Mouse (Mus musculus): ENCODE results near the gene Naga. TPM values are rescaled to one million over a fixed set of nuclear protein-coding genes. Genes with fewer than 3 reads are reported as not detected.

Naga gene
- polyA plus RNA-seq, 2 experiments = 59.3 to 101 TPM

- Histone ChIP-seq H3K9me3 (ENCODE audit: control insufficient read depth, low read length) (no peaks in the 10 kb centered on the region), H3K4me3 (replicated peaks; ENCODE audit: low read length) (peak overlapping the region; percentile 39), H3K27me3 (ENCODE audit: control insufficient read depth, insufficient read depth, low read length) (no peaks in the 10 kb centered on the region), H3K27ac (replicated peaks; ENCODE audit: low read depth, low read length) (0 out of 2 replicates have a peak overlapping the region, but pooled peaks have one; percentile 0), H3K9ac (ENCODE audit: low read depth, low read length, severe bottlenecking) (peak overlapping the region; percentile 55), H3K4me2 (replicated peaks; ENCODE audit: low read depth, low read length, severe bottlenecking) (peak overlapping the region; percentile 70), H3K4me1 (ENCODE audit: control insufficient read depth, insufficient read depth, low read length) (peaks cover 6% of the 10 kb centered on the region; the same call in 1 of the 2 replicates), H3K36me3 (ENCODE audit: control insufficient read depth, insufficient read depth, low read length) (no peaks in the 10 kb centered on the region)
- TF ChIP-seq POLR2A (IDR thresholded peaks at IDR 0.05; ENCODE audit: borderline replicate concordance, extremely low read depth, insufficient read depth, insufficient read length) = no peak
- WGBS = 28% methylated on average over 7 of the region's 7 CpGs
- ATAC-seq (ENCODE audit: low FRiP score, low read depth) (no peak), DNase-seq (ENCODE audit: low spot score) (no peak)
Measured at GRCm38 (mm10) chr15:82379511-82379870, 40.8 kb upstream of the Naga start.

GRCm38 (mm10) chr15:82378261-82379180 lies 39.8 kb upstream of the Naga start:
- peaks cover 6% of the 10 kb centered on the region; the same call in 1 of the 2 replicates for H3K4me1 ChIP-seq (ENCODE audit: control insufficient read depth, insufficient read depth, low read length)
- H3K4me3 ChIP-seq (replicated peaks; ENCODE audit: low read length) = no peak overlapping the region
- no peak overlapping the region for H3K27ac ChIP-seq (replicated peaks; ENCODE audit: low read depth, low read length)
- no peaks in the 10 kb centered on the region for H3K9me3 ChIP-seq (ENCODE audit: control insufficient read depth, low read length)
- no peak overlapping the region for H3K9ac ChIP-seq (ENCODE audit: low read depth, low read length, severe bottlenecking)
- no peak for DNase-seq (ENCODE audit: low spot score)
- no peak for TF ChIP-seq POLR2A (IDR thresholded peaks at IDR 0.05; ENCODE audit: borderline replicate concordance, extremely low read depth, insufficient read depth, insufficient read length)
- WGBS = 49% methylated on average over 15 of the region's 15 CpGs
- no peaks in the 10 kb centered on the region for H3K27me3 ChIP-seq (ENCODE audit: control insufficient read depth, insufficient read depth, low read length)
- ATAC-seq (ENCODE audit: low FRiP score, low read depth) = no peak
- H3K4me2 ChIP-seq (replicated peaks; ENCODE audit: low read depth, low read length, severe bottlenecking) = no peak overlapping the region
- no peaks in the 10 kb centered on the region for H3K36me3 ChIP-seq (ENCODE audit: control insufficient read depth, insufficient read depth, low read length)

- Histone ChIP-seq H3K9me3 (ENCODE audit: control insufficient read depth, low read length) (no peaks in the 10 kb centered on the region), H3K27ac (replicated peaks; ENCODE audit: low read depth, low read length) (no peak overlapping the region), H3K36me3 (ENCODE audit: control insufficient read depth, insufficient read depth, low read length) (no peaks in the 10 kb centered on the region), H3K4me3 (replicated peaks; ENCODE audit: low read length) (no peak overlapping the region), H3K4me2 (replicated peaks; ENCODE audit: low read depth, low read length, severe bottlenecking) (no peak overlapping the region), H3K27me3 (ENCODE audit: control insufficient read depth, insufficient read depth, low read length) (no peaks in the 10 kb centered on the region), H3K4me1 (ENCODE audit: control insufficient read depth, insufficient read depth, low read length) (peaks cover 6% of the 10 kb centered on the region; the same call in 1 of the 2 replicates), H3K9ac (ENCODE audit: low read depth, low read length, severe bottlenecking) (no peak overlapping the region)
- DNase-seq (ENCODE audit: low spot score) = no peak
- WGBS = 86% methylated on average over 5 of the region's 5 CpGs
- ATAC-seq (ENCODE audit: low FRiP score, low read depth) = no peak
- TF ChIP-seq POLR2A (IDR thresholded peaks at IDR 0.05; ENCODE audit: borderline replicate concordance, extremely low read depth, insufficient read depth, insufficient read length) = no peak
Measured at GRCm38 (mm10) chr15:82377701-82378100, 39.0 kb upstream of the Naga start.

- TF ChIP-seq POLR2A (IDR thresholded peaks at IDR 0.05; ENCODE audit: borderline replicate concordance, extremely low read depth, insufficient read depth, insufficient read length) = no peak
- H3K9ac ChIP-seq (ENCODE audit: low read depth, low read length, severe bottlenecking) = no peak overlapping the region
- DNase-seq (ENCODE audit: low spot score) (peak; percentile 33), ATAC-seq (ENCODE audit: low FRiP score, low read depth) (no peak)
- H3K36me3 ChIP-seq (ENCODE audit: control insufficient read depth, insufficient read depth, low read length) = no peaks in the 10 kb centered on the region
- 67% methylated on average over 17 of the region's 17 CpGs for WGBS
- H3K4me1 ChIP-seq (ENCODE audit: control insufficient read depth, insufficient read depth, low read length) = peaks cover 6% of the 10 kb centered on the region; the same call in 1 of the 2 replicates
- no peak overlapping the region for H3K4me3 ChIP-seq (replicated peaks; ENCODE audit: low read length)
- H3K4me2 ChIP-seq (replicated peaks; ENCODE audit: low read depth, low read length, severe bottlenecking) = no peak overlapping the region
- no peaks in the 10 kb centered on the region for H3K9me3 ChIP-seq (ENCODE audit: control insufficient read depth, low read length)
- H3K27ac ChIP-seq (replicated peaks; ENCODE audit: low read depth, low read length) = no peak overlapping the region
- H3K27me3 ChIP-seq (ENCODE audit: control insufficient read depth, insufficient read depth, low read length) = no peaks in the 10 kb centered on the region
Measured at GRCm38 (mm10) chr15:82376393-82377138, 37.8 kb upstream of the Naga start.

- WGBS = 89% methylated on average over 9 of the region's 9 CpGs
- no peak overlapping the region for H3K4me3 ChIP-seq (replicated peaks; ENCODE audit: low read length)
- no peaks in the 10 kb centered on the region for H3K36me3 ChIP-seq (ENCODE audit: control insufficient read depth, insufficient read depth, low read length)
- no peak for ATAC-seq (ENCODE audit: low FRiP score, low read depth)
- H3K4me1 ChIP-seq (ENCODE audit: control insufficient read depth, insufficient read depth, low read length) = peaks cover 6% of the 10 kb centered on the region; the same call in 1 of the 2 replicates
- H3K9me3 ChIP-seq (ENCODE audit: control insufficient read depth, low read length) = no peaks in the 10 kb centered on the region
- TF ChIP-seq POLR2A (IDR thresholded peaks at IDR 0.05; ENCODE audit: borderline replicate concordance, extremely low read depth, insufficient read depth, insufficient read length) = no peak
- H3K4me2 ChIP-seq (replicated peaks; ENCODE audit: low read depth, low read length, severe bottlenecking) = no peak overlapping the region
- no peaks in the 10 kb centered on the region for H3K27me3 ChIP-seq (ENCODE audit: control insufficient read depth, insufficient read depth, low read length)
- no peak for DNase-seq (ENCODE audit: low spot score)
- no peak overlapping the region for H3K27ac ChIP-seq (replicated peaks; ENCODE audit: low read depth, low read length)
- H3K9ac ChIP-seq (ENCODE audit: low read depth, low read length, severe bottlenecking) = no peak overlapping the region
Measured at GRCm38 (mm10) chr15:82375855-82376254, 37.1 kb upstream of the Naga start.

Measured in limb, embryonic 14.5 days (tissue).